Mouse (Mus musculus) limb, embryonic 14.5 days (tissue): ENCODE results near the gene Gm32742. TPM values are rescaled to one million over a fixed set of nuclear protein-coding genes. Genes with fewer than 3 reads are reported as not detected.
"Not testable (repeated sequence)": the region's sequence is repeated elsewhere in the genome, so short reads cannot be mapped to it uniquely, and the experiment has no call there.

Source experiments
- ATAC-seq: fragments of 200-750 bp; cut with Nextera tagmentation; 2 replicates; pipeline ENCODE4 v1.8.0; 2017; ENCODE audit warnings: low read depth, moderate number of reproducible peaks, moderate TSS enrichment; ENCODE audit not compliant: low FRiP score
- DNase-seq: peaks from one replicate; pipeline ENCODE4 v3.0.0-alpha.2; 2015; ENCODE audit warnings: low spot score
- H3K27ac ChIP-seq: fragments of 300-500 bp; sonication (generic); replicated peaks from 2 replicates; pipeline ENCODE4 v1.5.1; 2014; ENCODE audit warnings: low read depth, mild to moderate bottlenecking, low read length, moderate library complexity, mixed read lengths
- H3K27me3 ChIP-seq: fragments of 300-500 bp; sonication (generic); 2 replicates; pipeline ENCODE4 v1.6.1; 2014; ENCODE audit warnings: low read length, mixed read lengths; ENCODE audit not compliant: control insufficient read depth, insufficient read depth
- H3K36me3 ChIP-seq: fragments of 300-500 bp; sonication (generic); 2 replicates; pipeline ENCODE4 v1.6.1; 2014; ENCODE audit warnings: mild to moderate bottlenecking, low read length, moderate library complexity, mixed read lengths; ENCODE audit not compliant: control insufficient read depth, insufficient read depth
- H3K4me1 ChIP-seq: fragments of 300-500 bp; sonication (generic); 2 replicates; pipeline ENCODE4 v1.6.1; 2014; ENCODE audit warnings: antibody characterized with exemption, low read length, mixed read lengths; ENCODE audit not compliant: control insufficient read depth, insufficient read depth
- H3K4me2 ChIP-seq: fragments of 300-500 bp; sonication (generic); replicated peaks from 2 replicates; pipeline ENCODE4 v1.6.1; 2014; ENCODE audit warnings: low read depth, mild to moderate bottlenecking, low read length, moderate library complexity; ENCODE audit not compliant: severe bottlenecking
- H3K4me3 ChIP-seq: fragments of 300-500 bp; sonication (generic); replicated peaks from 2 replicates; pipeline ENCODE4 v1.5.1; 2014; ENCODE audit warnings: low read length
- H3K9ac ChIP-seq: fragments of 300-500 bp; sonication (generic); 2 replicates; pipeline ENCODE4 v1.6.1; 2014; ENCODE audit warnings: mild to moderate bottlenecking, low read depth, low read length, moderate library complexity; ENCODE audit not compliant: severe bottlenecking
- H3K9me3 ChIP-seq: fragments of 300-500 bp; sonication (generic); 2 replicates; pipeline ENCODE4 v1.6.1; 2016; ENCODE audit warnings: low read length; ENCODE audit not compliant: control insufficient read depth
- POLR2A ChIP-seq: fragments of 200-500 bp; IDR thresholded peaks from 2 replicates; pipeline ENCODE4 v1.8.0; 2012; ENCODE audit warnings: inconsistent platforms, mild to moderate bottlenecking, moderate library complexity, borderline replicate concordance; ENCODE audit not compliant: insufficient read depth, insufficient read length; ENCODE audit errors: extremely low read depth
- WGBS: fragments of 180-500 bp; shearing (Covaris S2); extraction: QIAGEN DNeasy Blood & Tissue Kit; methylation state at CpG from one replicate; pipeline ENCODE4 v1.1.7; 2014; 5-methylcytosine and 5-hydroxymethylcytosine counted together
- polyA plus RNA-seq, 2 experiments: library from polyadenylated mRNA; depleted of rRNA in 1 of 2; stranded (reverse) in 1 of 2; unstranded in 1 of 2; fragments of >200 nt; fragmentation: Nextera tagmentation in 1 of 2; extraction: Ambion mirVana in 1 of 2; gene quantifications; 2 replicates each; pipeline versions ENCODE4 v1.2.1 to v1.2.3; 2012 to 2014

The Gm32742 gene
- polyA plus RNA-seq, 2 experiments, result 0.01 to 0.03 TPM

- no peak overlapping the region for H3K27ac ChIP-seq
- no peak for TF ChIP-seq POLR2A
- H3K4me3 ChIP-seq, result no peak overlapping the region
- no peak overlapping the region for H3K9ac ChIP-seq
- no peaks in the 10 kb centered on the region for H3K9me3 ChIP-seq
- WGBS, result 73% methylated on average over 3 of the region's 3 CpGs
- DNase-seq (no peak), ATAC-seq (no peak)
- no peak overlapping the region for H3K4me2 ChIP-seq
- H3K4me1 ChIP-seq, result no peaks in the 10 kb centered on the region
- no peaks in the 10 kb centered on the region for H3K36me3 ChIP-seq
- H3K27me3 ChIP-seq, result no peaks in the 10 kb centered on the region
These were observed 24.6 kb downstream of the Gm32742 start for GRCm38 (mm10) chr9:51140711-51141110.

- 92% methylated on average over 1 of the region's 1 CpGs for WGBS
- not testable (repeated sequence) for ATAC-seq, H3K4me1 ChIP-seq, H3K9me3 ChIP-seq, H3K27me3 ChIP-seq, DNase-seq, H3K4me3 ChIP-seq, H3K27ac ChIP-seq, H3K4me2 ChIP-seq, H3K9ac ChIP-seq, H3K36me3 ChIP-seq
These were observed 25.9 kb downstream of the Gm32742 start for GRCm38 (mm10) chr9:51139401-51139800.

- WGBS, result 93% methylated on average over 1 of the region's 1 CpGs
- Histone ChIP-seq H3K4me2 (no peak overlapping the region), H3K4me1 (no peaks in the 10 kb centered on the region), H3K27ac (no peak overlapping the region), H3K4me3 (no peak overlapping the region), H3K27me3 (no peaks in the 10 kb centered on the region), H3K36me3 (no peaks in the 10 kb centered on the region), H3K9ac (no peak overlapping the region), H3K9me3 (no peaks in the 10 kb centered on the region)
- no peak for DNase-seq
- ATAC-seq, result no peak
- no peak for TF ChIP-seq POLR2A
These were observed 27.0 kb downstream of the Gm32742 start for GRCm38 (mm10) chr9:51138301-51138700.

- Histone ChIP-seq H3K4me3 (no peak overlapping the region), H3K36me3 (no peaks in the 10 kb centered on the region), H3K27ac (no peak overlapping the region), H3K4me2 (no peak overlapping the region), H3K27me3 (no peaks in the 10 kb centered on the region), H3K4me1 (no peaks in the 10 kb centered on the region), H3K9me3 (no peaks in the 10 kb centered on the region), H3K9ac (no peak overlapping the region)
- 88% methylated on average over 1 of the region's 1 CpGs for WGBS
- no peak for DNase-seq
- no peak for ATAC-seq
- no peak for TF ChIP-seq POLR2A
These were observed 27.5 kb downstream of the Gm32742 start for GRCm38 (mm10) chr9:51137836-51138235.

- no peak for ATAC-seq
- no peaks in the 10 kb centered on the region for H3K4me1 ChIP-seq
- no peak overlapping the region for H3K9ac ChIP-seq
- no peak for TF ChIP-seq POLR2A
- DNase-seq, result no peak
- no peak overlapping the region for H3K4me2 ChIP-seq
- 85% methylated on average over 4 of the region's 4 CpGs for WGBS
- no peak overlapping the region for H3K4me3 ChIP-seq
- H3K36me3 ChIP-seq, result no peaks in the 10 kb centered on the region
- H3K27ac ChIP-seq, result no peak overlapping the region
- H3K27me3 ChIP-seq, result no peaks in the 10 kb centered on the region
- H3K9me3 ChIP-seq, result no peaks in the 10 kb centered on the region
These were observed 27.9 kb downstream of the Gm32742 start for GRCm38 (mm10) chr9:51137432-51137831.

GRCm38 (mm10) chr9:51136985-51137384, 28.3 kb downstream of the Gm32742 start:
- Histone ChIP-seq H3K27me3 (no peaks in the 10 kb centered on the region), H3K4me1 (no peaks in the 10 kb centered on the region), H3K4me3 (no peak overlapping the region), H3K9me3 (no peaks in the 10 kb centered on the region), H3K36me3 (no peaks in the 10 kb centered on the region), H3K4me2 (no peak overlapping the region), H3K9ac (no peak overlapping the region), H3K27ac (no peak overlapping the region)
- DNase-seq (no peak), ATAC-seq (no peak)
- WGBS, result 59% methylated on average over 3 of the region's 3 CpGs
- TF ChIP-seq POLR2A, result no peak
